Mouse (Mus musculus) midbrain, embryonic 12.5 days (tissue): ENCODE data around the gene Nectin2. TPM values are rescaled to one million over a fixed set of nuclear protein-coding genes. Genes with fewer than 3 reads are reported as not detected.

Experiments used
- ATAC-seq: fragments of 200-750 bp; cut with Nextera tagmentation; 2 replicates; pipeline ENCODE4 v1.8.0; 2017; ENCODE audit warnings: low read depth, moderate TSS enrichment, moderate library complexity; ENCODE audit not compliant: low FRiP score
- H3K27ac ChIP-seq: fragments of 300-500 bp; sonication (generic); replicated peaks from 2 replicates; pipeline ENCODE4 v1.5.1; 2016; ENCODE audit warnings: mild to moderate bottlenecking
- H3K27me3 ChIP-seq: fragments of 300-500 bp; sonication (generic); 2 replicates; pipeline ENCODE4 v1.6.1; 2016; ENCODE audit warnings: mild to moderate bottlenecking
- H3K36me3 ChIP-seq: fragments of 300-500 bp; sonication (generic); 2 replicates; pipeline ENCODE4 v1.6.1; 2016
- H3K4me1 ChIP-seq: fragments of 300-500 bp; sonication (generic); 2 replicates; pipeline ENCODE4 v1.6.1; 2016
- H3K4me2 ChIP-seq: fragments of 300-500 bp; sonication (generic); replicated peaks from 2 replicates; pipeline ENCODE4 v1.6.1; 2016; ENCODE audit warnings: mild to moderate bottlenecking, moderate library complexity
- H3K4me3 ChIP-seq: fragments of 300-500 bp; sonication (generic); 2 replicates; pipeline ENCODE4 v1.5.1; 2016; ENCODE audit warnings: mild to moderate bottlenecking
- H3K9ac ChIP-seq: fragments of 300-500 bp; sonication (generic); replicated peaks from 2 replicates; pipeline ENCODE4 v1.6.1; 2016; ENCODE audit warnings: mild to moderate bottlenecking, moderate library complexity
- H3K9me3 ChIP-seq: fragments of 300-500 bp; sonication (generic); 2 replicates; pipeline ENCODE4 v1.6.1; 2016; ENCODE audit warnings: mild to moderate bottlenecking
- WGBS: fragments of 180-500 bp; shearing (Covaris S2); methylation state at CpG from one replicate; pipeline ENCODE4 v1.1.7; 2016; 5-methylcytosine and 5-hydroxymethylcytosine counted together
- polyA plus RNA-seq: library from polyadenylated mRNA; unstranded; fragments of >200 nt; fragmentation: Nextera tagmentation; extraction: Ambion mirVana; gene quantifications from 2 replicates; pipeline ENCODE4 v1.2.1, GENCODE M21; 2016

Gene Nectin2
- polyA plus RNA-seq, 1 experiment from 2014 or later, result 53.3 TPM

GRCm38 (mm10) chr7:19782645-19783044, 32.4 kb upstream of the Nectin2 start:
- 90% methylated on average over 4 of the region's 4 CpGs for WGBS

GRCm38 (mm10) chr7:19781741-19782140, 31.5 kb upstream of the Nectin2 start:
- 92% methylated on average over 7 of the region's 7 CpGs for whole genome bisulfite sequencing
- H3K4me1 ChIP-seq, result no peaks in the 10 kb centered on the region
- no peaks in the 10 kb centered on the region for H3K9me3 ChIP-seq
- no peak overlapping the region for H3K27ac ChIP-seq
- no peaks in the 10 kb centered on the region for H3K36me3 ChIP-seq
- no peak overlapping the region for H3K4me3 ChIP-seq
- H3K9ac ChIP-seq, result no peak overlapping the region
- no peak overlapping the region for H3K4me2 ChIP-seq
- H3K27me3 ChIP-seq, result no peaks in the 10 kb centered on the region
- ATAC-seq, result no peak

More at GRCm38 (mm10) chr7:19782645-19783044, 32.4 kb upstream of the Nectin2 start:
- no peak overlapping the region for H3K4me2 ChIP-seq
- no peaks in the 10 kb centered on the region for H3K36me3 ChIP-seq
- H3K27me3 ChIP-seq, result no peaks in the 10 kb centered on the region
- no peak overlapping the region for H3K4me3 ChIP-seq
- no peak for ATAC-seq
- H3K9me3 ChIP-seq, result no peaks in the 10 kb centered on the region
- no peak overlapping the region for H3K9ac ChIP-seq
- no peaks in the 10 kb centered on the region for H3K4me1 ChIP-seq
- no peak overlapping the region for H3K27ac ChIP-seq

GRCm38 (mm10) chr7:19779903-19780302, 29.6 kb upstream of the Nectin2 start:
- Histone ChIP-seq H3K4me1 (no peaks in the 10 kb centered on the region), H3K4me3 (no peak overlapping the region), H3K9ac (no peak overlapping the region), H3K36me3 (no peaks in the 10 kb centered on the region), H3K4me2 (no peak overlapping the region), H3K27ac (no peak overlapping the region), H3K9me3 (no peaks in the 10 kb centered on the region), H3K27me3 (no peaks in the 10 kb centered on the region)
- 81% methylated on average over 4 of the region's 4 CpGs for whole genome bisulfite sequencing
- ATAC-seq, result no peak

- WGBS, result 84% methylated on average over 8 of the region's 8 CpGs
- no peak for ATAC-seq
- Histone ChIP-seq H3K9ac (no peak overlapping the region), H3K36me3 (no peaks in the 10 kb centered on the region), H3K27ac (no peak overlapping the region), H3K27me3 (no peaks in the 10 kb centered on the region), H3K4me3 (no peak overlapping the region), H3K4me1 (no peaks in the 10 kb centered on the region), H3K9me3 (no peaks in the 10 kb centered on the region), H3K4me2 (no peak overlapping the region)
These were observed 28.4 kb upstream of the Nectin2 start for GRCm38 (mm10) chr7:19778645-19779044.

- Histone ChIP-seq H3K4me1 (no peaks in the 10 kb centered on the region), H3K4me3 (no peak overlapping the region), H3K27ac (no peak overlapping the region), H3K27me3 (0 out of 2 replicates have a peak, but pooled peaks cover 5% of the 10 kb centered on the region), H3K9me3 (no peaks in the 10 kb centered on the region), H3K9ac (no peak overlapping the region), H3K36me3 (no peaks in the 10 kb centered on the region), H3K4me2 (no peak overlapping the region)
- ATAC-seq, result no peak
- WGBS, result 91% methylated on average over 11 of the region's 11 CpGs
These were observed 26.9 kb upstream of the Nectin2 start for GRCm38 (mm10) chr7:19777049-19777723.

- no peak overlapping the region for H3K27ac ChIP-seq
- H3K4me1 ChIP-seq, result peaks cover 18% of the 10 kb centered on the region
- no peak overlapping the region for H3K4me2 ChIP-seq
- peaks cover 47% of the 10 kb centered on the region for H3K27me3 ChIP-seq
- H3K9ac ChIP-seq, result no peak overlapping the region
- no peak overlapping the region for H3K4me3 ChIP-seq
- ATAC-seq, result no peak
- H3K36me3 ChIP-seq, result no peaks in the 10 kb centered on the region
- 63% methylated on average over 4 of the region's 4 CpGs for WGBS
- no peaks in the 10 kb centered on the region for H3K9me3 ChIP-seq
These were observed 21.4 kb upstream of the Nectin2 start for GRCm38 (mm10) chr7:19771682-19772081.

- no peaks in the 10 kb centered on the region for H3K9me3 ChIP-seq
- no peaks in the 10 kb centered on the region for H3K36me3 ChIP-seq
- no peak; the same call in 1 of the 2 replicates for ATAC-seq
- peaks cover 47% of the 10 kb centered on the region for H3K27me3 ChIP-seq
- peak within 1 kb of the TSS; percentile 72 for H3K4me2 ChIP-seq
- peak within 1 kb of the TSS; percentile 38 for H3K4me3 ChIP-seq
- under 1% methylated on average over 9 of the region's 9 CpGs for WGBS
- peaks cover 18% of the 10 kb centered on the region for H3K4me1 ChIP-seq
- H3K27ac ChIP-seq, result no peak within 1 kb of the TSS; the same call in 1 of the 2 replicates
- peak within 1 kb of the TSS; percentile 39 for H3K9ac ChIP-seq
These were observed 20.7 kb upstream of the Nectin2 start, which contains the start of gene Bcam for GRCm38 (mm10) chr7:19770984-19771391. Gene Bcam, minus strand, starts transcription at chr7:19771016.

- Histone ChIP-seq H3K4me1 (peaks cover 18% of the 10 kb centered on the region), H3K4me3 (peak overlapping the region; percentile 38), H3K9me3 (no peaks in the 10 kb centered on the region), H3K27me3 (peaks cover 47% of the 10 kb centered on the region), H3K36me3 (no peaks in the 10 kb centered on the region), H3K9ac (peak overlapping the region; percentile 39), H3K27ac (no peak overlapping the region; the same call in 1 of the 2 replicates), H3K4me2 (peak overlapping the region; percentile 72)
- ATAC-seq, result peak; percentile 84
- under 1% methylated on average over 28 of the region's 28 CpGs for WGBS
These were observed 20.1 kb upstream of the Nectin2 start for GRCm38 (mm10) chr7:19770375-19770754.

- Histone ChIP-seq H3K27ac (no peak overlapping the region), H3K4me3 (peak overlapping the region; percentile 38), H3K27me3 (peaks cover 47% of the 10 kb centered on the region), H3K4me1 (peaks cover 18% of the 10 kb centered on the region), H3K4me2 (peak overlapping the region; percentile 72), H3K9ac (peak overlapping the region; percentile 39), H3K9me3 (no peaks in the 10 kb centered on the region), H3K36me3 (no peaks in the 10 kb centered on the region)
- peak; percentile 30 for ATAC-seq
- 9% methylated on average over 16 of the region's 16 CpGs for WGBS
These were observed 19.4 kb upstream of the Nectin2 start for GRCm38 (mm10) chr7:19769434-19770374.

GRCm38 (mm10) chr7:19769001-19769400, 18.7 kb upstream of the Nectin2 start:
- no peaks in the 10 kb centered on the region for H3K36me3 ChIP-seq
- H3K4me2 ChIP-seq, result no peak overlapping the region
- peaks cover 18% of the 10 kb centered on the region for H3K4me1 ChIP-seq
- H3K4me3 ChIP-seq, result no peak overlapping the region
- H3K27me3 ChIP-seq, result peaks cover 47% of the 10 kb centered on the region
- ATAC-seq, result no peak
- no peaks in the 10 kb centered on the region for H3K9me3 ChIP-seq
- H3K27ac ChIP-seq, result no peak overlapping the region
- H3K9ac ChIP-seq, result no peak overlapping the region
- WGBS, result 35% methylated on average over 2 of the region's 4 CpGs

GRCm38 (mm10) chr7:19768251-19768650, 18.0 kb upstream of the Nectin2 start:
- 72% methylated on average over 14 of the region's 14 CpGs for WGBS
- Histone ChIP-seq H3K4me1 (peaks cover 18% of the 10 kb centered on the region), H3K27me3 (peaks cover 47% of the 10 kb centered on the region), H3K36me3 (no peaks in the 10 kb centered on the region), H3K27ac (no peak overlapping the region), H3K9ac (no peak overlapping the region), H3K4me3 (no peak overlapping the region), H3K4me2 (no peak overlapping the region), H3K9me3 (no peaks in the 10 kb centered on the region)
- ATAC-seq, result no peak

GRCm38 (mm10) chr7:19764581-19764980, 14.3 kb upstream of the Nectin2 start:
- Histone ChIP-seq H3K4me1 (peaks cover 2% of the 10 kb centered on the region; the same call in 1 of the 2 replicates), H3K4me2 (no peak overlapping the region), H3K27me3 (peaks cover 17% of the 10 kb centered on the region), H3K9ac (no peak overlapping the region), H3K27ac (no peak overlapping the region), H3K9me3 (no peaks in the 10 kb centered on the region), H3K4me3 (no peak overlapping the region), H3K36me3 (no peaks in the 10 kb centered on the region)
- ATAC-seq, result no peak
- 90% methylated on average over 9 of the region's 9 CpGs for WGBS
